Mouse (Mus musculus): ENCODE data around the gene Ptprn.

DNA sequence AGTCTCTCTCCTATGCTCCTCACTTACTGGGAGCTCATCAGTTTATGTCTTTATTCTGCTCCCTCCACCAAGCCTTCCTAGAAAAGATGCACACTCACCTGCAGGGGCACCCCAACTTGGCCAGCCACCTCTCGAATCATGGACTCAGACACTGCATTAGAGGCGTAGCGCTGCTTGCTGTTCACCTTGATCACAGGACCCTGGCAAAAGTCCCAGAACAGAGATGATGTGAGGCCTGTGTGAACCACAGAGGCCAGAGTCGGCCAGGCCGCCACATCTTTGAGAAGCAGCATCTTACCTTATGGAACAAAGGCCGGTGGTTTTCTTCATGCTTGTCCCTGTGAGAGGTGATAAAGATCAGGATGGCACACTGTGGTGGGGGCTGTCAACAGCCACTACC is 47.4 kb upstream of the Ptprn start:
- no peak for TF ChIP-seq CTCF (IDR thresholded peaks at IDR 0.05; ENCODE audit: extremely low read depth, insufficient read length, insufficient replicate concordance, low read depth, low read length)
- no peak for TF ChIP-seq POLR2A (IDR thresholded peaks at IDR 0.05; ENCODE audit: low read depth, low read length)
